Mouse (Mus musculus): ENCODE measurements around the gene Dgki.

DNA sequence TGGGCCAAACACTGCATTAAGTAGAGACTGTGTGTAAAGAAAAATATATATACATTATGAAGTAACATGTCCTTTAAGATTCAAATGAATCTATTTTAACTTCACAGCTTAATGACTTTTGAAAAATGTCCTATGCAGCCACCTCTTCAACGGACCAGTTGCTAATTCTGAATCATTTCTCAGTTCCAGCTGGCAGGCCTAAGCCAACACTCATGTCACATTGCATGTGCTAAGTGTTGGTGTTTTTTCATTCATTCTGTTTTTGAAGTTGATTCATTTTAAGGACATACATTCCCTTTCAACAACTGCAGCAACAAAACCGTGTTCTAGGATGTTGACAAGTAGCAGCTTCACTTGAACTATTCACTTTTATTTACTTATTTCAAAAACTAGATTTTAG lies 484.0 kb downstream of the Dgki start:
- TF ChIP-seq POLR2A (IDR thresholded peaks at IDR 0.05; ENCODE audit: low read depth, low read length) (no peak), CTCF (IDR thresholded peaks at IDR 0.05; ENCODE audit: extremely low read depth, insufficient read length, insufficient replicate concordance, low read depth, low read length) (no peak)
